Comparison of ENCODE assay signal across 9 mouse cellular contexts in the genomic region with DNA sequence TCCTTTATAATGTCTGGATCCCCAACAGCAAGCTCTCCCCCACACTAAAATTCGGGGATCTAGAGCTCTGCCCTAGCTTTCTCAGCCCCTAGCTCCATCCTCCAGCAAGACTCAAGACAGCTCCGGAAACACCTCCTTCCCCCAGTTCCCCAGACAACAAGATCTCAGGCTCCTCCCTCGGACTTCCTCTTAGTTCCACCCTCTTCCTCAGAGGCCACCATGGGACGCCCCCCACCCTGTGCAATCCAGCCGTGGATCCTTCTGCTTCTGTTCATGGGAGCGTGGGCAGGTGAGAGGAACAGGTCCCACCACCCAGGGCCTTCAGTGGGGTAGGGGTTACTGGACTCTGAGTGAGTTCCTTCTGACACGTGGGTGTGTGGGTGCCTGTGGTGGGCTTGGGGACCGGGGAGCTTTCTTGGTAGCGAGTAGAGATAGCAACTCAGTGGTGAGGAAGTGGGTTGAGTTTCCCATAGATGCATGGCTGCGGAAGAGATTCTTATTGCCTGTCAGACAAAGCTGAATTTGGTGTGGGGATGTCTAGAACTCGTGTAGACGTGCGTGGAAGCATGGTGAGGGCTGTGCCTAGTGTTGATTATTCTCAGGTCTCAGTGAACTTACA. TPM values are rescaled to one million over a fixed set of nuclear protein-coding genes. Genes with fewer than 3 reads are reported as not detected.
DNase-seq lines count a peak whose midpoint lies in the region; ATAC-seq and TF ChIP-seq lines count a peak whose summit lies in the region.
"Had no signal": no experiment of that assay in that cellular context is flagged by ENCODE, and none has a peak within 500 bp of the region (broad histone marks: within the 10 kb centered on the region; RNA-seq: fewer than 3 reads in every experiment).

No protein-coding gene starts in this region.

- H3K9ac ChIP-seq in kidney, embryonic 14.5 days (ENCODE audit: low read depth, low read length) = peak overlapping the region; percentile 45; the same call in 1 of the 2 replicates
- H3K9ac ChIP-seq in forebrain, postnatal 0 days = peak overlapping the region; percentile 48; the same call in 1 of the 2 replicates
- no peak overlapping the region for H3K9ac ChIP-seq in midbrain, embryonic 11.5 days (ENCODE audit: low read length)

- DNase-seq in kidney, adult 18-20 months = no peak
- peak; percentile 13 for DNase-seq in forebrain, postnatal 0 days
- peak; percentile 21 for DNase-seq in kidney, postnatal 14 days
- DNase-seq in midbrain, embryonic 11.5 days (ENCODE audit: low spot score, missing footprints) = no peak
- DNase-seq in ovary, postnatal 14 days (ENCODE audit: low spot score) = no peak
- no peak for DNase-seq in frontal cortex, adult 2 months (ENCODE audit: extremely low spot score in 1 of 2, low spot score in 1 of 2)
- no peak for DNase-seq in gastrocnemius, postnatal 10 days

- peak; percentile 45; the same call in 1 of the 2 replicates for ATAC-seq in kidney, embryonic 14.5 days (ENCODE audit: low FRiP score, low TSS enrichment)
- peak; percentile 83 for ATAC-seq in forebrain, postnatal 0 days
- no peak for ATAC-seq in midbrain, embryonic 11.5 days (ENCODE audit: low FRiP score)

- no peaks in the 10 kb centered on the region for H3K9me3 ChIP-seq in kidney, embryonic 14.5 days (ENCODE audit: control insufficient read depth, low read length)
- H3K9me3 ChIP-seq in forebrain, postnatal 0 days (ENCODE audit: low read length) = no peaks in the 10 kb centered on the region
- H3K9me3 ChIP-seq in midbrain, embryonic 11.5 days (ENCODE audit: control insufficient read depth, low read length) = no peaks in the 10 kb centered on the region
- H3K9me3 ChIP-seq: G1E had no signal

- no peak for TF ChIP-seq CTCF in forebrain, postnatal 0 days (IDR thresholded peaks at IDR 0.05; ENCODE audit: low read depth)

- peaks cover 7% of the 10 kb centered on the region; the same call in 1 of the 2 replicates for H3K27me3 ChIP-seq in kidney, embryonic 14.5 days (ENCODE audit: control insufficient read depth, insufficient read depth, low read length)
- H3K27me3 ChIP-seq in forebrain, postnatal 0 days (ENCODE audit: insufficient read depth, low read length) = no peaks in the 10 kb centered on the region; the same call in 1 of the 2 replicates
- H3K27me3 ChIP-seq in midbrain, embryonic 11.5 days (ENCODE audit: control insufficient read depth, insufficient read depth, low read length) = peaks cover 16% of the 10 kb centered on the region

- H3K4me1 ChIP-seq in kidney, embryonic 14.5 days (ENCODE audit: control insufficient read depth, insufficient read depth, low read length) = peaks cover 10% of the 10 kb centered on the region
- H3K4me1 ChIP-seq in forebrain, postnatal 0 days (ENCODE audit: insufficient read depth) = no peaks in the 10 kb centered on the region
- peaks cover 6% of the 10 kb centered on the region for H3K4me1 ChIP-seq in midbrain, embryonic 11.5 days (ENCODE audit: control insufficient read depth, insufficient read depth, low read length)

- WGBS in kidney, embryonic 14.5 days = 39% methylated on average over 13 of the region's 13 CpGs
- WGBS in forebrain, postnatal 0 days = 38% methylated on average over 13 of the region's 13 CpGs
- WGBS in midbrain, embryonic 11.5 days = 39% methylated on average over 13 of the region's 13 CpGs

- H3K4me3 ChIP-seq in kidney, embryonic 14.5 days (ENCODE audit: low read length) = peak overlapping the region; percentile 58
- H3K4me3 ChIP-seq in forebrain, postnatal 0 days (ENCODE audit: low read depth, low read length) = peak overlapping the region; percentile 51
- H3K4me3 ChIP-seq in midbrain, embryonic 11.5 days (ENCODE audit: low read depth, low read length) = peak overlapping the region; percentile 34; the same call in 1 of the 2 replicates

- no peak overlapping the region for H3K27ac ChIP-seq in kidney, embryonic 14.5 days (ENCODE audit: low read depth, low read length)
- no peak overlapping the region for H3K27ac ChIP-seq in forebrain, postnatal 0 days (ENCODE audit: low read depth, low read length)
- no peak overlapping the region for H3K27ac ChIP-seq in midbrain, embryonic 11.5 days (ENCODE audit: low read depth, low read length)

- no peaks in the 10 kb centered on the region for H3K36me3 ChIP-seq in kidney, embryonic 14.5 days (ENCODE audit: control insufficient read depth, insufficient read depth, low read length)
- H3K36me3 ChIP-seq in forebrain, postnatal 0 days (ENCODE audit: insufficient read depth) = no peaks in the 10 kb centered on the region
- no peaks in the 10 kb centered on the region for H3K36me3 ChIP-seq in midbrain, embryonic 11.5 days (ENCODE audit: control insufficient read depth, insufficient read depth, low read length)
- H3K36me3 ChIP-seq: G1E had no signal

- peak overlapping the region; percentile 68 for H3K4me2 ChIP-seq in kidney, embryonic 14.5 days (replicated peaks; ENCODE audit: low read depth, low read length)
- peak overlapping the region; percentile 62 for H3K4me2 ChIP-seq in forebrain, postnatal 0 days (ENCODE audit: low read depth)
- H3K4me2 ChIP-seq in midbrain, embryonic 11.5 days = peak overlapping the region; percentile 65

RNA-seq across cellular contexts. Expression of a gene that starts 0.6 kb away (rescaled TPM):
- polyA plus RNA-seq in kidney, embryonic 14.5 days (2014; fragmentation: Nextera tagmentation; extraction: Ambion mirVana) = 38.2 and 43.5 TPM in 2 replicates
- 8.4 and 13.4 TPM in 2 replicates for total RNA-seq in forebrain, postnatal 0 days (2014; rRNA removed)
- 10.4 TPM in 2 replicates for polyA plus RNA-seq in forebrain, postnatal 0 days (2015; fragmentation: Nextera tagmentation; extraction: Ambion mirVana)
- 7.6 and 7.8 TPM in 2 replicates for polyA plus RNA-seq in midbrain, embryonic 11.5 days (2014; fragmentation: Nextera tagmentation; extraction: Ambion mirVana)
- polyA plus RNA-seq in frontal cortex, adult 2 months (2012; rRNA removed) = 3.8 TPM in 2 replicates
- total RNA-seq in gastrocnemius, postnatal 10 days (2021) = 1 to 10 TPM; 2.0 to 2.2 TPM
- total RNA-seq: G1E had no signal
- polyA plus RNA-seq: G1E had no signal

RNA-seq across cellular contexts. Expression of a gene that starts 6.3 kb away (rescaled TPM):
- polyA plus RNA-seq in kidney, embryonic 14.5 days (2014; fragmentation: Nextera tagmentation; extraction: Ambion mirVana) = 0.26 TPM in 1 of 2 replicates, not detected in the other
- total RNA-seq in forebrain, postnatal 0 days (2014; rRNA removed) = not detected in 2 replicates
- not detected in 2 replicates for polyA plus RNA-seq in forebrain, postnatal 0 days (2015; fragmentation: Nextera tagmentation; extraction: Ambion mirVana)
- not detected in 2 replicates for polyA plus RNA-seq in midbrain, embryonic 11.5 days (2014; fragmentation: Nextera tagmentation; extraction: Ambion mirVana)
- polyA plus RNA-seq in frontal cortex, adult 2 months (2012; rRNA removed) = not detected in 2 replicates
- not detected for total RNA-seq in gastrocnemius, postnatal 10 days (2021)
- total RNA-seq: G1E had no signal
- polyA plus RNA-seq: G1E had no signal

RNA-seq across cellular contexts. Expression of a gene that starts 13.1 kb away (rescaled TPM):
- 0.13 TPM in 1 of 2 replicates, not detected in the other for polyA plus RNA-seq in kidney, embryonic 14.5 days (2014; fragmentation: Nextera tagmentation; extraction: Ambion mirVana)
- not detected in 2 replicates for total RNA-seq in forebrain, postnatal 0 days (2014; rRNA removed)
- 0.08 and 0.18 TPM in 2 replicates for polyA plus RNA-seq in forebrain, postnatal 0 days (2015; fragmentation: Nextera tagmentation; extraction: Ambion mirVana)
- polyA plus RNA-seq in midbrain, embryonic 11.5 days (2014; fragmentation: Nextera tagmentation; extraction: Ambion mirVana) = 0.10 TPM in 1 of 2 replicates, not detected in the other
- polyA plus RNA-seq in frontal cortex, adult 2 months (2012; rRNA removed) = not detected in 2 replicates
- not detected for total RNA-seq in gastrocnemius, postnatal 10 days (2021)
- polyA plus RNA-seq: G1E had no signal

RNA-seq across cellular contexts. Expression of a gene that starts 17.1 kb away (rescaled TPM):
- 0.41 and 1.3 TPM in 2 replicates for polyA plus RNA-seq in kidney, embryonic 14.5 days (2014; fragmentation: Nextera tagmentation; extraction: Ambion mirVana)
- total RNA-seq in forebrain, postnatal 0 days (2014; rRNA removed) = 0.23 TPM in 1 of 2 replicates, not detected in the other
- 0.18 and 0.30 TPM in 2 replicates for polyA plus RNA-seq in forebrain, postnatal 0 days (2015; fragmentation: Nextera tagmentation; extraction: Ambion mirVana)
- 0.19 and 0.29 TPM in 2 replicates for polyA plus RNA-seq in midbrain, embryonic 11.5 days (2014; fragmentation: Nextera tagmentation; extraction: Ambion mirVana)
- 0.17 and 0.18 TPM in 2 replicates for polyA plus RNA-seq in frontal cortex, adult 2 months (2012; rRNA removed)
- total RNA-seq in gastrocnemius, postnatal 10 days (2021) = under 1 TPM; 0.28 to 0.32 TPM
- total RNA-seq: G1E had no signal
- polyA plus RNA-seq: G1E had no signal

RNA-seq across cellular contexts. Expression of a gene that starts 23.5 kb away (rescaled TPM):
- polyA plus RNA-seq in kidney, embryonic 14.5 days (2014; fragmentation: Nextera tagmentation; extraction: Ambion mirVana) = 0.27 TPM in 1 of 2 replicates, not detected in the other
- total RNA-seq in forebrain, postnatal 0 days (2014; rRNA removed) = not detected in 2 replicates
- 0.15 TPM in 1 of 2 replicates, not detected in the other for polyA plus RNA-seq in forebrain, postnatal 0 days (2015; fragmentation: Nextera tagmentation; extraction: Ambion mirVana)
- polyA plus RNA-seq in midbrain, embryonic 11.5 days (2014; fragmentation: Nextera tagmentation; extraction: Ambion mirVana) = 0.19 TPM in 1 of 2 replicates, not detected in the other
- polyA plus RNA-seq in frontal cortex, adult 2 months (2012; rRNA removed) = 0.08 TPM in 1 of 2 replicates, not detected in the other
- not detected for total RNA-seq in gastrocnemius, postnatal 10 days (2021)
- total RNA-seq: G1E had no signal
- polyA plus RNA-seq: G1E had no signal

Comparison
In these comparisons a context has a peak if more than half of its experiments do, and no peak if none do; other contexts are left out.
1. DNase-seq: peak in forebrain, postnatal 0 days (single experiment) and kidney, postnatal 14 days (single experiment); none in kidney, adult 18-20 months (single experiment), midbrain, embryonic 11.5 days (single experiment), ovary, postnatal 14 days (single experiment), frontal cortex, adult 2 months (0 of 2) and gastrocnemius, postnatal 10 days (single experiment).
2. Peak in every context shown above with its lines, with median percentiles within 50 percentile points of each other: H3K4me2 ChIP-seq and H3K4me3 ChIP-seq.